Mouse (Mus musculus) neural tube, embryonic 12.5 days (tissue): ENCODE data around the gene Tyk2. TPM values are rescaled to one million over a fixed set of nuclear protein-coding genes. Genes with fewer than 3 reads are reported as not detected.

ENCODE experiments used
- ATAC-seq: fragments of 200-750 bp; cut with Nextera tagmentation; 2 replicates; pipeline ENCODE4 v1.8.0; 2017; ENCODE audit warnings: low read depth, mild to moderate bottlenecking, moderate TSS enrichment, moderate library complexity; ENCODE audit not compliant: low FRiP score
- H3K27ac ChIP-seq: fragments of 300-500 bp; sonication (generic); 2 replicates; pipeline ENCODE4 v1.5.1; 2016
- H3K27me3 ChIP-seq: fragments of 300-500 bp; sonication (generic); replicated peaks from 2 replicates; pipeline ENCODE4 v1.6.1; 2016; ENCODE audit warnings: mild to moderate bottlenecking
- H3K36me3 ChIP-seq: fragments of 300-500 bp; sonication (generic); 2 replicates; pipeline ENCODE4 v1.6.1; 2016; ENCODE audit warnings: mild to moderate bottlenecking
- H3K4me1 ChIP-seq: fragments of 300-500 bp; sonication (generic); 2 replicates; pipeline ENCODE4 v1.6.1; 2016
- H3K4me2 ChIP-seq: fragments of 300-500 bp; sonication (generic); replicated peaks from 2 replicates; pipeline ENCODE4 v1.6.1; 2016; ENCODE audit warnings: mild to moderate bottlenecking
- H3K4me3 ChIP-seq: fragments of 300-500 bp; sonication (generic); 2 replicates; pipeline ENCODE4 v1.5.1; 2016
- H3K9ac ChIP-seq: fragments of 300-500 bp; sonication (generic); 2 replicates; pipeline ENCODE4 v1.6.1; 2016; ENCODE audit warnings: mild to moderate bottlenecking
- H3K9me3 ChIP-seq: fragments of 300-500 bp; sonication (generic); 2 replicates; pipeline ENCODE4 v1.6.1; 2016; ENCODE audit warnings: mild to moderate bottlenecking
- WGBS: fragments of 180-500 bp; shearing (Covaris S2); methylation state at CpG from one replicate; pipeline ENCODE4 v1.1.7; 2016; 5-methylcytosine and 5-hydroxymethylcytosine counted together
- polyA plus RNA-seq: library from polyadenylated mRNA; unstranded; fragments of >200 nt; fragmentation: Nextera tagmentation; extraction: Ambion mirVana; gene quantifications from 2 replicates; pipeline ENCODE4 v1.2.1, GENCODE M21; 2016

The Tyk2 gene
- polyA plus RNA-seq, 1 experiment from 2014 or later: 14.1 TPM

GRCm38 (mm10) chr9:21164072-21164471 is 33.0 kb upstream of the Tyk2 start:
- Histone ChIP-seq H3K4me1 (peaks cover 34% of the 10 kb centered on the region), H3K27ac (no peak overlapping the region), H3K4me3 (0 out of 2 replicates have a peak overlapping the region, but pooled peaks have one; percentile 5), H3K27me3 (peaks cover 58% of the 10 kb centered on the region), H3K9ac (no peak overlapping the region), H3K36me3 (no peaks in the 10 kb centered on the region), H3K9me3 (no peaks in the 10 kb centered on the region), H3K4me2 (peak overlapping the region; percentile 75)
- under 1% methylated on average over 26 of the region's 26 CpGs for WGBS
- no peak for ATAC-seq

GRCm38 (mm10) chr9:21163086-21164050 is 32.3 kb upstream of the Tyk2 start:
- no peak for ATAC-seq
- H3K9ac ChIP-seq: no peak overlapping the region
- no peaks in the 10 kb centered on the region for H3K9me3 ChIP-seq
- peaks cover 58% of the 10 kb centered on the region for H3K27me3 ChIP-seq
- 38% methylated on average over 11 of the region's 11 CpGs for WGBS
- no peak overlapping the region for H3K27ac ChIP-seq
- H3K4me2 ChIP-seq: peak overlapping the region; percentile 75; the same call in 1 of the 2 replicates
- no peak overlapping the region for H3K4me3 ChIP-seq
- H3K36me3 ChIP-seq: no peaks in the 10 kb centered on the region
- peaks cover 28% of the 10 kb centered on the region for H3K4me1 ChIP-seq

- Histone ChIP-seq H3K4me1 (peaks cover 22% of the 10 kb centered on the region), H3K27ac (no peak overlapping the region), H3K27me3 (peaks cover 46% of the 10 kb centered on the region), H3K4me2 (peak overlapping the region; percentile 79), H3K4me3 (peak overlapping the region; percentile 54), H3K9me3 (no peaks in the 10 kb centered on the region), H3K36me3 (no peaks in the 10 kb centered on the region), H3K9ac (peak overlapping the region; percentile 57)
- ATAC-seq: peak; percentile 75
- under 1% methylated on average over 52 of the region's 52 CpGs for WGBS
Observed at GRCm38 (mm10) chr9:21161209-21161909, 30.3 kb upstream of the Tyk2 start.

- no peaks in the 10 kb centered on the region for H3K9me3 ChIP-seq
- no peaks in the 10 kb centered on the region for H3K27me3 ChIP-seq
- H3K9ac ChIP-seq: no peak overlapping the region
- no peak overlapping the region for H3K4me2 ChIP-seq
- WGBS: 87% methylated on average over 3 of the region's 3 CpGs
- H3K27ac ChIP-seq: no peak overlapping the region
- H3K4me1 ChIP-seq: peaks cover 3% of the 10 kb centered on the region; the same call in 1 of the 2 replicates
- ATAC-seq: no peak
- H3K4me3 ChIP-seq: no peak overlapping the region
- H3K36me3 ChIP-seq: no peaks in the 10 kb centered on the region
Observed at GRCm38 (mm10) chr9:21154787-21155186, 23.7 kb upstream of the Tyk2 start.

GRCm38 (mm10) chr9:21153833-21154232 is 22.8 kb upstream of the Tyk2 start:
- Histone ChIP-seq H3K9me3 (no peaks in the 10 kb centered on the region), H3K4me1 (peaks cover 8% of the 10 kb centered on the region), H3K4me3 (0 out of 2 replicates have a peak overlapping the region, but pooled peaks have one; percentile 13), H3K27me3 (no peaks in the 10 kb centered on the region), H3K27ac (no peak overlapping the region), H3K36me3 (no peaks in the 10 kb centered on the region), H3K9ac (no peak overlapping the region), H3K4me2 (peak overlapping the region; percentile 50)
- WGBS: 28% methylated on average over 5 of the region's 5 CpGs
- no peak for ATAC-seq

- Histone ChIP-seq H3K4me1 (peaks cover 13% of the 10 kb centered on the region), H3K4me2 (peak overlapping the region; percentile 50), H3K27ac (no peak overlapping the region), H3K4me3 (0 out of 2 replicates have a peak overlapping the region, but pooled peaks have one; percentile 13), H3K9me3 (no peaks in the 10 kb centered on the region), H3K36me3 (no peaks in the 10 kb centered on the region), H3K27me3 (no peaks in the 10 kb centered on the region), H3K9ac (no peak overlapping the region)
- 8% methylated on average over 12 of the region's 12 CpGs for WGBS
- no peak for ATAC-seq
Observed at GRCm38 (mm10) chr9:21153331-21153730, 22.3 kb upstream of the Tyk2 start.

GRCm38 (mm10) chr9:21152715-21153114 is 21.7 kb upstream of the Tyk2 start:
- peaks cover 19% of the 10 kb centered on the region for H3K4me1 ChIP-seq
- H3K36me3 ChIP-seq: no peaks in the 10 kb centered on the region
- no peak for ATAC-seq
- 0 out of 2 replicates have a peak overlapping the region, but pooled peaks have one; percentile 13 for H3K4me3 ChIP-seq
- no peaks in the 10 kb centered on the region for H3K9me3 ChIP-seq
- WGBS: 5% methylated on average over 11 of the region's 11 CpGs
- no peak overlapping the region for H3K27ac ChIP-seq
- peak overlapping the region; percentile 50 for H3K4me2 ChIP-seq
- no peaks in the 10 kb centered on the region for H3K27me3 ChIP-seq
- no peak overlapping the region for H3K9ac ChIP-seq

- WGBS: 4% methylated on average over 56 of the region's 56 CpGs
- Histone ChIP-seq H3K4me1 (peaks cover 31% of the 10 kb centered on the region), H3K27me3 (no peaks in the 10 kb centered on the region), H3K4me2 (peak within 1 kb of the TSS; percentile 91), H3K9me3 (no peaks in the 10 kb centered on the region), H3K4me3 (peak within 1 kb of the TSS; percentile 83), H3K9ac (peak within 1 kb of the TSS; percentile 79), H3K36me3 (peaks cover 15% of the 10 kb centered on the region), H3K27ac (no peak within 1 kb of the TSS)
- peak; percentile 96 for ATAC-seq
Observed at GRCm38 (mm10) chr9:21149654-21150419, 18.8 kb upstream of the Tyk2 start, which contains the start of gene Cdc37. Cdc37 (minus strand) TSS chr9:21149982.

- Histone ChIP-seq H3K27ac (no peak overlapping the region), H3K9ac (peak overlapping the region; percentile 79), H3K4me1 (peaks cover 31% of the 10 kb centered on the region), H3K4me3 (peak overlapping the region; percentile 83), H3K27me3 (no peaks in the 10 kb centered on the region), H3K36me3 (peaks cover 22% of the 10 kb centered on the region), H3K4me2 (peak overlapping the region; percentile 91), H3K9me3 (no peaks in the 10 kb centered on the region)
- ATAC-seq: no peak
- WGBS: 14% methylated on average over 8 of the region's 8 CpGs
Observed at GRCm38 (mm10) chr9:21149077-21149653, 18.1 kb upstream of the Tyk2 start.

GRCm38 (mm10) chr9:21148427-21148826 is 17.4 kb upstream of the Tyk2 start:
- no peaks in the 10 kb centered on the region for H3K27me3 ChIP-seq
- no peak for ATAC-seq
- no peaks in the 10 kb centered on the region for H3K9me3 ChIP-seq
- peaks cover 31% of the 10 kb centered on the region for H3K4me1 ChIP-seq
- peak overlapping the region; percentile 79 for H3K9ac ChIP-seq
- peak overlapping the region; percentile 91 for H3K4me2 ChIP-seq
- H3K36me3 ChIP-seq: peaks cover 29% of the 10 kb centered on the region
- H3K4me3 ChIP-seq: peak overlapping the region; percentile 83; the same call in 1 of the 2 replicates
- H3K27ac ChIP-seq: no peak overlapping the region

GRCm38 (mm10) chr9:21146722-21147121 is 15.7 kb upstream of the Tyk2 start:
- 52% methylated on average over 10 of the region's 10 CpGs for WGBS
- Histone ChIP-seq H3K36me3 (peaks cover 46% of the 10 kb centered on the region), H3K4me2 (peak overlapping the region; percentile 43), H3K4me1 (peaks cover 31% of the 10 kb centered on the region), H3K9me3 (no peaks in the 10 kb centered on the region), H3K4me3 (peak overlapping the region; percentile 13; the same call in 1 of the 2 replicates), H3K27ac (no peak overlapping the region), H3K27me3 (no peaks in the 10 kb centered on the region), H3K9ac (peak overlapping the region; percentile 40)
- ATAC-seq: no peak
